Mouse (Mus musculus): ENCODE measurements around the gene Cdk6. TPM values are rescaled to one million over a fixed set of nuclear protein-coding genes. Genes with fewer than 3 reads are reported as not detected.
A peak's percentile ranks its signal among the peaks of the same experiment; 100 is the strongest.
"Not testable (repeated sequence)": the region's sequence is repeated elsewhere in the genome, so short reads cannot be mapped to it uniquely, and the experiment has no call there.

Cdk6 gene
- polyA plus RNA-seq, 1 experiment from 2014 or later: 25.9 TPM

DNA sequence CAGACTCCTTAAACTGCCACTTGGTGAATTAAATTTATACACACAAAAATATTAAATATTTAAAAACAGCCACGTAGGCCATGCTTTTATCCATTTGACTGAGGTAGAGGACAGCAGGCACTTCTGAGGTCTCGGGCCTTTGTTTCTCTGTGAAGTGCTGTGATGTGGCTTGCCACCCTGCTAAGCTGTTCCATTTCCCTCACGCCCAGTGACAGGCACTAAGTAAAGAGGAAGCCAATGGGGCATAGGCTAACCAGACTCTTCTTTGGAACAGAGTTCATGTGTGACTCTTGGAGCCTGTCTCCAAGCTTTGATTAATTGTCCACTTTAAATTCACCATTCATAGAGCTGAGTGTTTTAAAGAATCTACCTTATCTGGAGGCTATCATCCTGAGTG lies 79.5 kb downstream of the Cdk6 start:
- Histone ChIP-seq H3K36me3 (replicated peaks) (no peaks in the 10 kb centered on the region), H3K27ac (replicated peaks) (no peak overlapping the region), H3K4me1 (no peaks in the 10 kb centered on the region), H3K4me3 (no peak overlapping the region), H3K9me3 (no peaks in the 10 kb centered on the region), H3K27me3 (replicated peaks; ENCODE audit: low read depth, poor library complexity, severe bottlenecking) (no peaks in the 10 kb centered on the region)
- 86% methylated on average over 3 of the region's 3 CpGs for whole genome bisulfite sequencing
- no peak for DNase-seq (ENCODE audit: low spot score)

DNA sequence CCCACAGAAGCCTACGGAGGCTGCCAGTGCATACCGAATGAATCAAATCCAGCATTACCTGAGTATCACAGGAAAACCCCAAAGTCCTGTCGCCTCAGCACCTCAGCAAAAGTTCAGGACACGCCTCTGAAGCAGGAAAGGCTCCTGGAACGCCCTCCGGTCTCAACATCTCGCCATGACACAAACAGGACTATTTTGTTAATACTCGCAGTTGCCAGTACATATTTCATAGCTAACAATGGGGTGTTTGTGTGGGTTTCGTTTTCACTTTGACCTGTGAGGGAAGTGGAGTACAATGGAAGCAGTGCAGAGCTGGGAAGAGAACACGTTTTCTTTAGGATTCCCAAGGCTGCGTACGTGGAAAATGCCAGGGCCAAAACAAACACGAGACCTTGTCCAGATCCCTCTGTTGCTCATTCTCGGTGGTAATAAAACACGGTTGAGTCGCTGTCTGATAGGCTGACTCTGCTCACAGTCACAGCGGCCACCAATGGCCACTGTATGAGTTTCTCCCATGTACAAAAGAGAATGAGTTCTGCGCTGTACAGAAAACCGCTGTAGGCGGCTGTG lies 91.9 kb downstream of the Cdk6 start:
- not testable (repeated sequence) for H3K4me3 ChIP-seq; H3K4me1 ChIP-seq; H3K27ac ChIP-seq (replicated peaks); DNase-seq (ENCODE audit: low spot score); H3K27me3 ChIP-seq (replicated peaks; ENCODE audit: low read depth, poor library complexity, severe bottlenecking); H3K9me3 ChIP-seq; H3K36me3 ChIP-seq (replicated peaks)
- 83% methylated on average over 20 of the region's 20 CpGs for WGBS

DNA sequence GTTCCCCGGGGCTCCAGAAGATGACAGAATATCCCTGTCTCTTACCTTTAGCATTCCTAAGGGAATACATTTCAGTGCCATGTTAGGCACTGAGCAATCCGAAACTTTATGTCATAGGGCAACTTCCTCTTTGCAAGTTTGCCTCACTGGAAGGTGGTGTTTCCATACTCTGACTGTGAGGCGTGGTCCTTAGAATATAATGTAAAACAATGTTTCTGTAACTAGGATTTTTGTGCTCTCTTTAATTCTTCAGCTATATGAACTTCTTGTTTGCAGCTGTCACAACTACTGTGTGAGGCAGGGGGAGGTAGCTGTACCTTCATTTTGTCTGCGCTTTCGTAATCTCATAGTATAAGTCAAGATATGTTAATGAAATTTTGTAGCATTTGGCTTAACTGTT lies 92.8 kb downstream of the Cdk6 start:
- H3K9me3 ChIP-seq; DNase-seq (ENCODE audit: low spot score); H3K4me3 ChIP-seq; H3K36me3 ChIP-seq (replicated peaks); H3K27me3 ChIP-seq (replicated peaks; ENCODE audit: low read depth, poor library complexity, severe bottlenecking); H3K27ac ChIP-seq (replicated peaks); H3K4me1 ChIP-seq: not testable (repeated sequence)
- WGBS: 94% methylated on average over 5 of the region's 5 CpGs

GRCm38 (mm10) chr5:3438453-3439003 lies 97.2 kb downstream of the Cdk6 start:
- WGBS: 89% methylated on average over 9 of the region's 9 CpGs
- H3K36me3 ChIP-seq (replicated peaks); DNase-seq (ENCODE audit: low spot score); H3K4me3 ChIP-seq; H3K27me3 ChIP-seq (replicated peaks; ENCODE audit: low read depth, poor library complexity, severe bottlenecking); H3K27ac ChIP-seq (replicated peaks); H3K4me1 ChIP-seq; H3K9me3 ChIP-seq: not testable (repeated sequence)

DNA sequence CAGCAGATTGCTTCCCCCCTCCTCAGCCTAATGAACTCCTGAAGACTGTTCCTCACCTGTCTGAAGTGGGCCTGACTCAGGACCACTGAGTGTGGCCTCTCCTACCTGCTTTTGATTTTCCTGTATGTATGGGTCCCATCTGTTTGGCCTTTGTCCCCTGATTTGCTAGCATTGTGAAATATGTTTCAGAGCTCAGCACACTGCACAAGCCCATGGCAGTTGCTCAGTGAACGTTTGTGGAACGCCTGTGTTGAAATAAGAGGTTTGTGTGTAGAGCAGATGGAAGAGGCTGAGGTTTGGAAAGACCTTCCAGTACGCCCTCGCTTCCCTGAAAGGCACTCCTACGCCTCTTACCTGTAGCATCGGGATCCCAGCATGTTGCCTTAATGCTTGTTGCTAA lies 98.1 kb downstream of the Cdk6 start:
- not testable (repeated sequence) for H3K27ac ChIP-seq (replicated peaks); H3K36me3 ChIP-seq (replicated peaks); H3K9me3 ChIP-seq; H3K4me3 ChIP-seq; DNase-seq (ENCODE audit: low spot score); H3K4me1 ChIP-seq; H3K27me3 ChIP-seq (replicated peaks; ENCODE audit: low read depth, poor library complexity, severe bottlenecking)
- whole genome bisulfite sequencing: 84% methylated on average over 6 of the region's 6 CpGs

- H3K36me3 ChIP-seq (replicated peaks); H3K4me3 ChIP-seq; H3K9me3 ChIP-seq; DNase-seq (ENCODE audit: low spot score); H3K4me1 ChIP-seq; H3K27ac ChIP-seq (replicated peaks); H3K27me3 ChIP-seq (replicated peaks; ENCODE audit: low read depth, poor library complexity, severe bottlenecking): not testable (repeated sequence)
- 87% methylated on average over 3 of the region's 3 CpGs for WGBS
These were observed 101.2 kb downstream of the Cdk6 start for GRCm38 (mm10) chr5:3442524-3442923.

DNA sequence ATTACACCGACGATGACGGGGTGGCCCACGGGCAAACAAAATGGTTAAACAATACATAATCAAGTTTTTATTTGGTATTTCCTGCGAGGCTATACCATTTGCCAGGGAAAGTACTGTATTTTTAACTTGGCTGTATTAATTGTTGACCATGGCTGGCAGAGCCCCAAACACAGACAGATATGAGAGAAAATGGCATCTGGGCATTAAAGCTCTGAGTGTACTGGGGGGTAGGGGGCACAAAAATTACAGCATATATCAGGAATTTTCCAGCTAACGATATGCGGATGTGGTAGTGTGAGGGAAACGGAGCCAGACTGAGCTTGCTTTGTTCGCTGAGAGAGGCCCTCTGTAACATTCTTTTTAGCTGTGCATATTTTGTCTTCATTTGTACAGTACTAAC lies 109.9 kb downstream of the Cdk6 start:
- not testable (repeated sequence) for H3K36me3 ChIP-seq (replicated peaks); H3K27me3 ChIP-seq (replicated peaks; ENCODE audit: low read depth, poor library complexity, severe bottlenecking); H3K27ac ChIP-seq (replicated peaks); DNase-seq (ENCODE audit: low spot score); H3K9me3 ChIP-seq; H3K4me3 ChIP-seq
- 75% methylated on average over 9 of the region's 9 CpGs for WGBS
- peaks cover 13% of the 10 kb centered on the region for H3K4me1 ChIP-seq

- 3% methylated on average over 6 of the region's 6 CpGs for WGBS
- not testable (repeated sequence) for H3K36me3 ChIP-seq (replicated peaks); H3K27ac ChIP-seq (replicated peaks); H3K4me3 ChIP-seq; H3K9me3 ChIP-seq; H3K27me3 ChIP-seq (replicated peaks; ENCODE audit: low read depth, poor library complexity, severe bottlenecking)
- DNase-seq (ENCODE audit: low spot score): peak; percentile 41
- peaks cover 13% of the 10 kb centered on the region for H3K4me1 ChIP-seq
These were observed 112.7 kb downstream of the Cdk6 start for GRCm38 (mm10) chr5:3453946-3454345.

GRCm38 (mm10) chr5:3460907-3461306 lies 119.6 kb downstream of the Cdk6 start:
- DNase-seq (ENCODE audit: low spot score): no peak
- Histone ChIP-seq H3K27ac (replicated peaks) (no peak overlapping the region), H3K9me3 (no peaks in the 10 kb centered on the region), H3K27me3 (replicated peaks; ENCODE audit: low read depth, poor library complexity, severe bottlenecking) (no peaks in the 10 kb centered on the region), H3K36me3 (replicated peaks) (no peaks in the 10 kb centered on the region), H3K4me1 (peaks cover 28% of the 10 kb centered on the region), H3K4me3 (no peak overlapping the region)
- 83% methylated on average over 9 of the region's 9 CpGs for WGBS

GRCm38 (mm10) chr5:3461401-3461800 lies 120.1 kb downstream of the Cdk6 start:
- no peak overlapping the region for H3K4me3 ChIP-seq
- H3K36me3 ChIP-seq (replicated peaks): no peaks in the 10 kb centered on the region
- no peak for DNase-seq (ENCODE audit: low spot score)
- H3K27ac ChIP-seq (replicated peaks): no peak overlapping the region
- no peaks in the 10 kb centered on the region for H3K9me3 ChIP-seq
- peaks cover 33% of the 10 kb centered on the region for H3K4me1 ChIP-seq
- H3K27me3 ChIP-seq (replicated peaks; ENCODE audit: low read depth, poor library complexity, severe bottlenecking): no peaks in the 10 kb centered on the region
- 90% methylated on average over 7 of the region's 7 CpGs for WGBS

- Histone ChIP-seq H3K27me3 (replicated peaks; ENCODE audit: low read depth, poor library complexity, severe bottlenecking) (no peaks in the 10 kb centered on the region), H3K4me3 (no peak overlapping the region), H3K36me3 (replicated peaks) (no peaks in the 10 kb centered on the region), H3K4me1 (peaks cover 35% of the 10 kb centered on the region), H3K27ac (replicated peaks) (no peak overlapping the region; the same call in 1 of the 2 replicates), H3K9me3 (no peaks in the 10 kb centered on the region)
- DNase-seq (ENCODE audit: low spot score): peak; percentile 33
- WGBS: 60% methylated on average over 11 of the region's 11 CpGs
These were observed 121.8 kb downstream of the Cdk6 start for GRCm38 (mm10) chr5:3462897-3463757.

DNA sequence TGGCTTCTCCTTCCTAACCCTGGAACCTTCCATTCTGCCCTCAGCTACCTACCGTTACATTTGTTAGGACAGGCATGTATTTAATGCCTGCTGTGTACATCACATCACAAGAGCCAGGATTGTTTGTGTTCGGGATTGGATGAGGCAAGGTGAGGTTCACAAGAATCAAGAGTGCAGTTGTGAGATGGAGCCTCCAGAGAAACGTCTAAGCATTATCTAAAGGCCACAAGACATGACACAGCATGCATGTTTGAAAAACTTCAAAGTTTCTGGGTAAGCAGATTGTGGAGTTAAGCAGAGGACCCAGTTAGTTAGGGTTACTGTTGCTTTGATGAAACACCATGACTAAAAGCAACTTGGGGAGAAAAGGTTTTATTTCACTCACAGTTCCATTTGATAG lies 122.5 kb downstream of the Cdk6 start:
- Histone ChIP-seq H3K27ac (replicated peaks) (no peak overlapping the region), H3K9me3 (no peaks in the 10 kb centered on the region), H3K4me3 (no peak overlapping the region), H3K4me1 (peaks cover 35% of the 10 kb centered on the region), H3K36me3 (replicated peaks) (no peaks in the 10 kb centered on the region), H3K27me3 (replicated peaks; ENCODE audit: low read depth, poor library complexity, severe bottlenecking) (no peaks in the 10 kb centered on the region)
- WGBS: 83% methylated on average over 3 of the region's 3 CpGs
- DNase-seq (ENCODE audit: low spot score): no peak

Data from embryonic facial prominence, embryonic 10.5 days (tissue).